Mouse (Mus musculus) right cerebral cortex, postnatal 14 days (tissue): Measurements from ENCODE around the gene Notch1.

ENCODE experiments used
- DNase-seq: peaks from one replicate; pipeline ENCODE4 v3.0.0; 2022

Notch1 gene

DNA sequence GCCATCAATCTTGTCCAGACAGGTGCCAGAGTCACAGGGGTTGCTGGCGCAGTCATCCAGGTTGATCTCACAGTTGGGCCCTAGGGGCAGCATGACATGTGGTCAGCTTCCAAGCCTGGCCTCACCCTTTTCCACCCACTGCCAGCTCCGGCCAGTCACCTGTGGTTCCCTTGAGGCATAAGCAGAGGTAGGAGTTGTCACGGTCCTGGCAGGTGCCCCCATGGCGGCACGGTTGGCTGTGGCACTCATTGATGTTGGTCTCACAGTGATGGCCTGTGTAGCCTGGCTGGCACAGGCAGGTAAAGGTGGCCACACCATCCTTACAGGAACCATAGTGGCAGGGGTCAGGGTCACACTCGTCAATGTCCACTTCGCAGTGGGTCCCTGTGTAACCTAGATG, 38.6 kb downstream of the Notch1 start:
- no peak for DNase-seq

DNA sequence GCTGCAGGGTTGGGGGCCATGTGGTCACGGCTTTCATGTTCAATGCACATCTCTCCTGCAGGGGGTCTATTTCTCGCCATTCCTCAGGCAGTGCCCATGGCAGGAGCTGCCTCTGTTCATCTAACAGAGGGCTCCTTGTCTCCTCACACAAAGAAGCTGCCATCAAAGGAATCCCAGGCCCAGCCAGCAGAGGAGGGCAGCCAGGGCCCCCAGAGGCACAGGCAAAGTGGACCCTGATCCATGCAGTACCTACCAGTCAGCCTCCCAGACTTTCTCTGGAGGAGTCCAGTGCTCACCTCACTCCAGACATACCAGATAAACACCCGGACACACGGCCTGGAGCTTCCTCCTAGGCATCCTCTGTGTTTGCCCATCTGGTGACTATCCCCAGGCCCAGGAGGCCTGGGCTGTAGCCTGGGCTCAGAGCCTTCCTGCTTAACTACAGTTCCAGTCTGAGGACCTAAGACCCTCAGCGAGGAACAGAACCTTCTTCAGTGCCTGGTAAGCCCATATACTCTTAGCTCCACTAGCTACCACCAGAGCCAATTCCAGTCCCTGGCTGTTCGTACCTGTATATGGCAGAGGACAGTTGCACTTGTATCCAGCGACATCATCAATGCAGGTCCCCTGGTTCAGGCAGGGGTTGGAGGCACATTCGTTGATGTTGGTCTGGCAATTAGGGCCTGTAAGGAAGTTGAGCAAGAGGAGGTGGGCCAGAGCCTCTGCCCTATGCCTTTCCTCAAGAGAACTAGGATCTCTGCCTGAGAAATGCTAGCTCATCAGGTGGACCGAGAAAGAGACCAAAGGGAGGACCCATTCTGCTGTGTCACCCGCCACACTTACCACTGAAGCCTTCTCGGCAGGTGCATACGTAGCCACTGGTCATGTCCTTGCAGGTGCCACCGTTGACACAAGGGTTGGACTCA, 40.7 kb downstream of the Notch1 start:
- no peak for DNase-seq

DNA sequence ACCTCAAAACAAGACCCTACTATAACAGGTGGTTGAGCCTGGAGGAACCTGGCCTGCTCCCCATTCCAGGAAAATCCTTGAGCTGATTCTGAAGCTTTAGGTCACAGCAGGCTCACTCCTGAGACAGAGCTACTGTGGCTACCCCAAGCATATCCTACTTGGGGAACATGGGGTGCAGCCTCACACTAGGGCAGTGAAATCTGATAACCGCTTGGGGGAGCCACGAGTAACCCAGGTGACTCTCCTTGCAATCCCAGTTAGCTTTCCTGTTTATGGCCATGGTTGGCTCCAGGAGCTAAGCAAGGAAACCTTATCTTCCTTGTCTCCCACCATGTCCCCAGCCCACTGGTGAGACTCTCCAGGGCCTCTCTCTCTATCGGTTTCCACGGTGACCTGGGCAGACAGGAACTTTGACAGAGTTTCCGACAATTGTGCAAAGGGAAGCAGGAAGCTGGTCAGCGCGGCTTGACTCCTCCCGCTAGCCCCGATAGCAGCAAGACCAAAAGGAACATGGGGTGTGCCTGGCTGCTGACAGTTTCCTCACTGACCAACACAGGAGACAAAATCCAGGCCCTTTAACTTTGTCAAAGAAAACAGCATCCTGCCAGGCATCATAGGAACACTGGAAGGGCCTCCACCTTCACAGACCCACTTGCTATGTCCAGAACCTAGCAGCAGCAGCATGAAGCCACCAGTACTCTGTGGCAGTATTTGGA, 41.5 kb downstream of the Notch1 start:
- no peak for DNase-seq

DNA sequence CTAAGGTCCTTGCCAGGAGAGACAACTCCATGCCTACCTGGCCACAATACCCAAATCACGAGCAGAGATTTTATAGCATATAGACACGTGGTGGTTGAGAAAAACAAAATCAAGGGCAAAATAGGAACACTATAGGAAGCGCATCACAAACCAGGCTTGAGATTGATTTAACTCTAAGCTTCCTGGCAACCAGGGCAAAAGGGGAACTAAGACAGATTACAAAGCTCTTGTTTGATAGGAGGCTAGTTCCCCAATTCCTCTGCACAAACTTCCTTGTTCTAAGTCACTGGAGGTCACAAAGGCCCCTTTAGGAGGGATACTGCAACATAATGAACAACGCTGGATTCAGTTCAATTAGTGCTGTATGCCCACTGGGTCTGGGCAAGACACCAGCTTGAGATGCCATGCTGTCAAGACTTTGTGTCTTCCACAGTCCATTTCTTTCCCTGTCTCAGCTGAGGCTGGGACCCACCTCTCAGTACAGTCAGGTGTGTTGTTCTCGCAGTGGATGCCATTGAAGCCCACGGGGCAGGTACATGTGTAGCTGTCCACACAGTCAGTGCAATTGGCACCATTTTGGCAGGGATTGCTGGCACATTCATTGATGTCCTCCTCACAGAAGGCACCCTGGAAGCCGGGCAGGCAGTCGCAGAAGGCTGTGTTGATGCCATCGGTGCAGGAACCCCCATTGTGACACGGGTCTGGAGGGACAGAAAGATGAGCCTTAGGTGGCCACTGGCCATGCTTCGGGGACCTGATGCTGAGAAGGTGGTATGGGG, 44.0 kb downstream of the Notch1 start:
- no peak for DNase-seq

DNA sequence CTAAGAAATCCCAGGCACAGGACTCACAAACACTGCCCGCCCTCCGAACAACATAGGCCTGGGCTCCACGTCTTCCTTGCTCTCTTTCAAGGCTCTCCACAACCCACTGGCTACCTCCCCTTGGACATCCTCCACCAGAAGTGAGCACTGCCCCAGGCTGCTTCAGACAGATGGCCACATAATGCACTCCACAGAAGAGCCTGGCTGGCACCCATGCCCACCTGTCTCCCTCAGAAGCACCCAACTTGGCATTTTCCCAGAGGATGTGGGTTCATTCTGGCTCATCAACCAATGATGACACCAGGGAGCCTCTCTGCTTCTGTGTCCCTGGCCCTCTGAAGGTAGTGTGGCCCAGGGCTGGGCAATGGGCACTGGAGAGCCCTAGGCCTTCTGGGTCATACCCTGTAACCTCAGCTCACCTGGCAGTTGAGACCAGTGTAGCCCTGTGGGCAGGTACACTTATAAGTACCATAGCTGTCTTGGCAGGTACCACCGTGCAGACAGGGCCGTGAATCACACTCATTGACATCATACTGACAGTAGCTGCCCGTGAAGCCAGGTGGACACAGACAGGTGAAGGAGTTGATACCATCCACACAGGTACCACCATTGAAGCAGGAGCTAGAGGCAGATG, 44.7 kb downstream of the Notch1 start:
- no peak for DNase-seq

DNA sequence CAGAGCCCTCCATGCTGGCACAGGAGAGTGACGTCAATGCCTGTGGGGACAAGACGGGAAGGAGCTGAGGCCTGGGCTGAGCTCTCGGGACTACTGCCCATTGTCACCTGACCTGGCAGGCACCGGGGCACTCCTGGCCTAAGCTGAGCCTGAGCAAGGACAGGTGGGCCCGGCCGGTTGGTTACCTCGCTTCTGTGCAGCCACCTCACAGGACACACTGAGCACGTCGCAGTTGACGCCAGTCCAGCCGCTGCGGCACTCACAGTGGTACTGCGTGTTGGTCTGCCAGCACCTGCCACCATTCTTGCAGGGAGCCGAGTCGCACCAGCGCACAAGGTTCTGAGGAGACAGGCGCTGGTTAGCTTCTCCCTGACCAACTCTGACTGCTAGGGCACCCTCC, 45.5 kb downstream of the Notch1 start:
- DNase-seq = no peak

DNA sequence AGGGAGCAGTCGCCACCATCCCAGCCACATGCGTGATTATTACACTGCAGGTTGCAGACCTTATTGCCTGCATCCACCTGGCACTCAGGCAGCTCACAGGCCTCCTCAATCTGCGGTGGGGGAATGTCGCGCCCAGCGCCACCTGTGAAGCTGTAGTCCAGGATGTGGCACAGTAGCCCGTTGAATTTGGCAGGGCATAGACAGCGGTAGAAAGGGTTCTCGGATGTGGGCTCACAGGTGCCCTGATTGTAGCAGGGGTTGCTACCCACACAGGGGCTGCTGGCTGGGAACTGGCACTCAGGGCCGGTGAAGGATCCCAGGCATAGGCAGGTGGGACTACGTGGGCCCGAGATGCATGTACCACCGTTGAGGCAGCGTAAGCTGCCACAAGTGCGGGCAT, 48.1 kb downstream of the Notch1 start:
- no peak for DNase-seq

DNA sequence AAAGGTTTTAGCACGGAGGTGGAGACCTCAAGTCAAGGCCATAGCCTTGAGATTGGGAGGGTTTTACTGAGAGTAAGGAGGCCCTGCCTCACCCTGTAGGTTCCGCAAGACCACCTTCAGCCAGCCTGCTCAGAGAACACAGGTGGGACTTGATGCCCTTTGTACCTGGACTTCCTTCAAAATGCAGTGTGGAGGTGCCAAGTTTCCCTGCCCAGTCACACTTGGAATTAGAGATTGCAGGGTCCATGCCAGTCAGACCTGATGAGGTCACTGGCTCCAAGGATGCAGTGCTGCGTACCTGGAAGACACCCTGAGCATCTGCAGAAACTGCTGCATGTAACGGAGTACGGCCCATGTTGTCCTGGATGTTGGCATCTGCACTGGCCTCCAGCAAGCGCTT, 53.1 kb downstream of the Notch1 start:
- no peak for DNase-seq

DNA sequence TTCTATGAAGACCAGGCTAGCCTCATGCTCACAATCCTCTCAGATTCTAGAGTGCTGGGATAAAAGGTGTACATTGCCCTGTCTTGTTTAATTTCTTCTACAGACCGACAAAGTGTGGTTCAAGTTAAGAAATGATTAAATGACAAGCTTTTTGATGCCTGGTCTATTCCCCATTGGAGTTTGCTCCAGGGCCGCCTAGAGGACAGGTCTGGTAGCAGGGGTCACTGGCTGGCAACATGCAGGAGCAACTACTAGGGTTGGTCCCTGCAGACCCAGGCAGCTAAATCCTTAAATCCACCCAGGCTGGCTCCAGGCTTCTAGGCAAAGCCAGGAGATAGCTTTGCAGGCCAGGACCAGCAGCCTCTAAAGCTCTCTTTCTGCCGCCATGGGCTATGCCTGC, 53.5 kb downstream of the Notch1 start:
- no peak for DNase-seq

DNA sequence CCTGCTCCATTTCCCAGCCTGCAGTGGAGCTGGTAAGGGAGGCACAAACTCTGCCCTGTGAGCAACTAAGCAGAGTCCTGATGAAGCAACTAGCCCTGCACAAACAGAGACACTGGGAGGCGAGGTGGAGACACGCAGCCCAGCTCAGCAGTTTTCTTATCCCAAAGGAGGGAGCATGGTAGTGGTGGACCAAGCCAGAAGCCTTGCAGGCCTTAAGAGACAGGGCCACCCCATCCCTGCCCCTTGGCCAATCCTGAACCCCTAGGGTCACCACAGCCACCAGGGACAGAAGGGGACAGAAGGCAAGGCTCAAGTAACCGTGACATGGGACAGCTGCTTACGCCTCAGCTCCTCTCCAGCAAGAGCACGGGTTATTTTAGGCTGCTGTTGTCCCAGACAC, 54.8 kb downstream of the Notch1 start:
- DNase-seq = no peak

DNA sequence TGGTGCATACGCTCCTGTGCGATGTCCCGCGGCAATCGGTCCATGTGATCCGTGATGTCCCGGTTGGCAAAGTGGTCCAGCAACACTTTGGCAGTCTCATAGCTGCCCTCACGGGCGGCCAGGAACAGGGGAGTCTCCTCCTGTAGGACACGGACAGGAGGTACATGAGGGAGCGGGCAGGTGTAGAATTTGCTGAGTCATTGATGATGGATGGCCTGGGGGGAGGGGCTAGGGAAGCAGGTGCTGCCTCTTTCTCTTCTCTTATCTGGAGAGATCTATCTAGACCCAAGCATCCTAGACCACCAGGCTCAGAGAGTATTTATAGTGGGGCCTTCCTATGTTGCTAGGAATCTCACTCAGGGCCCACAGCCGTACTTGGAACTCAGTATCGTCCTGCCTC, 55.6 kb downstream of the Notch1 start:
- no peak for DNase-seq

DNA sequence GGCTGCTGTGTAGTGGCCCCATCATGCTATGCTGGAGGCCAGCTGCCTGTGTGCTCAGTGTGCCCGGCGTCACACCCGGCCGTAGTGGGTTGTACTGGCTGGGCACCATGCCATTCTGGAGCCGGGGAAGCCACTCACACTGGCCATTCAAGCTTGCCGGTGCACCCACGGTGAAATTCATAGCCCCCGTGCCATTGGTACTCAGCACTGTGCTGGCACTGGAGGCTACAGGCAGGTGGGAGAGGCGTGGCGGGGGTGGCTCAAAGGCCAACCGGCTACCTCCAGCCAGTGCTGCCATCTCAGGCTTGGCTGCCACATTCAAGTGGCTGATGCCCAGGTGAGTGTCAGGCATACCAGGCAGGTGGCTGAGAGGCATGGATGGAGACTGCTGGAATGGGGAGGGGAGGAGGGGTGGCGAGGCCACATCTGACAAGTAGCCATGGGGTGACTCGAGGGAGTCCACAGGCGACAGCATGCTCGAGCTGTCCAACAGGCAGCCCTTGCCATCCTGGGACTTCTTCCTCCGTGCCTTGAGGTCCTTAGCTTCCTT, 56.3 kb downstream of the Notch1 start:
- DNase-seq = no peak

DNA sequence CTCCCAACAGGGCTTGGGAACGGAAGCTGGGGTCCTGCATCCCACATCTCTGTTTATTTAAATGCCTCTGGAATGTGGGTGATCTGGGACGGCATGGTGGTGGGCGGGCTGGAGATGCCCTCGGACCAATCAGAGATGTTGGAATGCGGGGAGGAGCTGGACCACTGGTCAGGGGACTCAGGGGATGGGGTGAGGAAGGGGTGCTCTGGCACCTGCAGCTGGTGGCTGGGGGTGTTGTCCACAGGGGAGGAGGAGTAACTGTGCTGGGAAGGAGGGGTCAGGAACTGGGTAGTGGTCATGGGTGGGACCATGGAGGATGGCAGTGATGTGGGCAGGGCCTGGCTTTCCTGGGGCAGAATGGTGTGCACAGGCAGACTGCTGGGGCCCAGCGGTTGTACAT, 57.0 kb downstream of the Notch1 start:
- DNase-seq = no peak

DNA sequence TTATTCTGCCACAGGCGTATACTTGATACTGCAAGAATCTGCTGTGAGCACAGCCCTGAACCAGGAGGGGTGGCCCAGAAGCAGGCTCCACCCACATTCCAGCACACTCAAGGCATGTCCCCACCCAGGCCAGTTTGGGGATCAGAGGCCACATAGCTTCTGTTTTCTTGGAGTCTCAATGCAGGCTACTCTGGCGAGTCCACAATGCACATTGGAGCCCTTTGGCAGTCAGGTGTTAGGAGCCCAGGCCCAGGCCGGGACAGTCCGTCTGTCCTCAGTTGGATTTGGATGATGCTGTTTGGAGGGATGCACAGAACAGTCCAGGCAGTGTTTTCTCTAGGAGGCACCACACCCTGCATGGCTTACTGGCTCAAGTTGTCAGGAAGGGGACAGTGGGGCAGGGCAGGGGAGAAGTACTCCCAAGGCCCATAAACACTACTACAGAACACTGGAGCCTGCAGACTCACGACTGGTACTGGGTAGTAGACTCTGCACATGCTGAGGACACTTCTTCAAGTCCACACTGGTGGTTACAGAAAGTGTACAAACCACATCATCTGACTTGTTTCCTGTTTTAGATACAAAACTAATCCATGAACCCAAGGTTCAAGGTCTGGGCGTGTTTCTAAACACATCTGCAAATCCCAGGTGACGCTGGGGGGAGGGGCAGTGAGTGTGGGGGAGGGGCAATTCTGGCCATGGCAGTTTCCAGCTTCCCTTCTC, 57.9 kb downstream of the Notch1 start:
- DNase-seq = no peak

DNA sequence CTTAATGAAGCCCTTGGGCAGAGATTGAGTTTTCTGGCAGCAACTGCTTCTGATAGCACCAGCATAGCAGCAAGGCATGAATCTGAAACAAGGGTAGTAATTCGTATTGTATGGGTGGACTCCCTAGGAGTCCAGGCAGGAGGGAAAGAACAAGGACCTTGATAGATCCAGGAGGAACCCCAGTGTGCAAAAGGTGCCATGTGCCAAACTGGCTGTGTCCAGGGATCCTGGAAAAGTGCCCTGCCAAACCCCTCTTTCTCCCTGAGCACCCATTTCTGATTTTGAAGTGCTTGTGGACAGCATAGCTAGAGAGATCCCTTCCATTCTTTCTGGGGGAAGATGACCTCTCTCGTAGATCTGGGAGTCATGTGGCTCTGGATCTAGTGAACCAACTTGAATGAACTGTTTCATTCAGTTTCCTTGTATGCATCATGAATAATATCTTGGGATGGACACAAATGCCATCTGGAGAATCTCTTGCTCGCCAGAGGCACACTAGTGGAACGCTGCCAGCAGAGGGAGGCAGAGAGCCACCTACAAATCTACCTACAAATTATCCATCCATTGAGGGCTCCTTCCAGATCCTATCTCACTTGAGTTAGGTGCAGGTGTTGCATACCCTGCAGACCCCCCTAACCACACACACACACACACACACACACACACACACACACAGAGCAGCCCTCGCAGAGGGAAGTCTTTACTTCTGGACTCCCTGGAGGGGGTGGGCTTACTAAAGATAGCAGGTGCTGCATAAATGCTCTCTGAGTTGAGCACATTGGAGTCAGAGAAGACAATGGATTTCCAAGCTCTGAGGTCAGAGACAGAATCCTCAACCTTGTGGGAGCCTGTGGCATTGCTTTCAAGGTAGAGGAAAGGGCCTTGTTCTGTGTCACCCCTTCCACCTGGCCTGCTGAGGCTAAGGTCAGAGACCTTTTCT, 67.1 kb downstream of the Notch1 start:
- DNase-seq = peak; percentile 87

DNA sequence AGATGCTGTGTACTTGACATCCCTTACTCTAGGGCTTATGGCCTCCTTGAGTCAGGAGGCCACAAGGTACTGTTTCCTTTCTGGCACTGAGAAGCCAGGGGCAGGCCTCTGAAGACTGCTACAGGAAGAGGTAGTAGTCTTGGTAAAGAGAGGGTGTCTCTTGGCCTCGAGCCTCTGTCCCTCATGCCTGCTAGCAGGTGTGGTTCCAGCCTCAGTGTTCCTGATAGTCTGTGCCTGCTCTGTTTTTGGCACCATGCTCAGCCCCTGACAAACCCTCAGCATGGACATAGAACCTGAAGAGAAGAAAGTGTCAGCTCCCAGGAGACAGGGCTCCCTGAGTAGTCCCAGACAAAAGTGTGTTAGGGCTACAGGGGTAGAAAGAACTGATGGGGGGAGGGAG, 69.0 kb downstream of the Notch1 start:
- no peak for DNase-seq

DNA sequence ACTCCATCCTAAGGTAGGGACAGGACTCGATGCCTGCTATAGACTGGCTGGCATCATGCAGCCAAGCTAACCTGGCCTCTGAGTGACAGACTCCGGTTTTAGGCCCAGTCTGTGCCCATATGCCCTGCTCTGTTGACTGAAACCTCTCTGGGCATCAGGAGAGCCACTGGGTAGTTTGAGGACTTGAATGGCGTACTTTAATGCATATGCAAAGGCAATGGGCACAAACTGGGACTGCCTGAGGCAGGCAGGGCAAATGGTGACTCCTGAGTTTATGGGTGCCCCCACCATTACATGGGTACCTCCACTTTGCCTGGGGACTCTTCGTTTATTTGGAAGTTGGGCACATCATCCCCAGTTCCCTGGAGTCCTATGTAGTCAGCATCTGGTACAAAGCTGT, 69.8 kb downstream of the Notch1 start:
- DNase-seq = no peak

DNA sequence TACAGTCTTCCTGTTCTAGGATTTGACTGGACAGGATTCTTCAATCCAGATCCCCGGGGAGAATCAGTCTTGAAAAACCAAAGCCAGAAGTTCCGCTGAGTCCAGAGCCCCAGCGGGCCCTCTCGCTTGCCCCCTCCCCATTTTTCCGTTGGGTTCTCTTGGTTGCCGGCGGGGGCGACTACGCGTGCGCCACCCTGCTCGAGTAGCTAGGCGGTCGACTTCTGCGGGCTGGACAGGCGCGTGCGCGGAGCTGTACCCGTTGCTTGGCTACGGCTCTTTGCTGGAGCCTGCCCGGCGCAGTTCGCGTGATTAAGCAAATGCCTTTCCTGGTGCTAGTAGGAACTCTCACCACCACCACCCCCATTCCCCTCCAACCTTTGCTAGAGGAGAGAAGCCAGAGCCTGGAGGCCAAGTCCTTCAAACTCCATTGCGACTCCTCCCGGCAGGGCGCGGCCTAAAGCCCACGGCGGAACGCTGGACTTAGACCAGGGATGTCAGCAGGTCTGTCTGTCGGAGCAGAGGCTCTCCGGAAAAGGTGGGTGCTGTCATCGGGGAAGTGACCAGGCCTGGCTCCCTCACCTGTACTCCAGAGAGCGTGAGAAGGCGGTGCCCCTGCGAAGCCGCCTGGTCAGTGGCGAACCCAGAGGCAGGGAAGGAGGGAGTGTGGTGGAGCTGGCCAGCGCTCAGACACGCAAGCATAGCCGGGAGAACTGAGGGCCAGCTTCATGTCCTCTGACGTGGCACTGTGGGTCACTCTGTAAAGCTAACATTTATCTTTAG, 70.6 kb downstream of the Notch1 start:
- peak; percentile 92 for DNase-seq

DNA sequence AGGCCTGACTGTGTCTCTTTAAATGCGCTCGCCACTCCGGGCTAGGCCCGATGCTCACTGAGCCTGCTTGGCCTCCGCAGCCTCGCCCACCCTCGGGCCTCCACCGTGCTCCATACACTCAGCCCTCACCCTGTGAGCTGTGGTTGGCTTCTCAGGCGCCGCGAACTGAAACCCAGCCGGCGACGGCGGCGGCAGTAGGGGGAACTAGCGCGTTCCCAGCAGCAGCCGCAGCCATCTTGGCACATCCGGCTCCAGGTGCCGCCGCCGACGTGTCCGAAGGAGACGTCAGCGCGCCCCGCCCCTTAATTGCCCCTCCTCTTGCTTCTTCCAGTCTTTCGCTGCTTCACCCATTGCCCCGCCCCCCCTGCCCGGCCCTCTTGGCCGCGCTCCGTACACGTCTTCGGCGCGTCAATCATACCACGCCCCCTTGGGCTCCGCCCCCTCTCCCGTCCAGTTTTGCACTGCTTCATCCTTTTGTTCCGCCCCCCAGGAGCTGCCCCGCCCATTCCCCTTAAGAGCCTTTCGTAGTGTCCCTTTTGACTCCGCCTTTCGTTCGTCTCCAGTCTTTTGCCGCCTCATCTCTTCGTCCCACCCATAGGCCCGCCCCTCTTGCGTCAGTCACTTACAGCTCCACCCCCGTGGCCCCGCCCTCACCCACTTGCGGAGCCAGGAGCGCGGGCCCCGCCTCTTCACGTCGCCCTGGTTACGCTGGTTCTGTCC, 71.4 kb downstream of the Notch1 start, which contains the start of gene Sec16a:
Gene Sec16a (minus strand): TSS at position 271 of the 720 bp plus-strand sequence.
- peak; percentile 100 for DNase-seq
